Mouse (Mus musculus) neural tube, embryonic 10.5 days (tissue): ENCODE data around the gene Mesd.

ENCODE experiments used
- DNase-seq: peaks from one replicate; pipeline ENCODE4 v3.0.0-alpha.2; 2017; ENCODE audit warnings: low spot score; ENCODE audit errors: extremely low spot score

Mesd gene

GRCm38 (mm10) chr7:83913405-83913932, 29.2 kb downstream of the Mesd start:
- no peak for DNase-seq

GRCm38 (mm10) chr7:83913995-83914394, 29.7 kb downstream of the Mesd start:
- no peak for DNase-seq

GRCm38 (mm10) chr7:83914566-83914965, 30.3 kb downstream of the Mesd start:
- DNase-seq, result peak; percentile 82

- DNase-seq, result no peak
These were observed 36.0 kb downstream of the Mesd start for GRCm38 (mm10) chr7:83920241-83920640.

GRCm38 (mm10) chr7:83921637-83922036, 37.4 kb downstream of the Mesd start:
- no peak for DNase-seq

GRCm38 (mm10) chr7:83939017-83939721, 54.9 kb downstream of the Mesd start:
- DNase-seq, result no peak

GRCm38 (mm10) chr7:83940136-83940535, 55.9 kb downstream of the Mesd start:
- no peak for DNase-seq

GRCm38 (mm10) chr7:83941701-83942101, 57.4 kb downstream of the Mesd start:
- no peak for DNase-seq

- no peak for DNase-seq
These were observed 64.5 kb downstream of the Mesd start for GRCm38 (mm10) chr7:83948743-83949142.

- no peak for DNase-seq
These were observed 65.4 kb downstream of the Mesd start for GRCm38 (mm10) chr7:83949662-83950061.
